30 mouse cellular contexts compared by ENCODE assay signal in the genomic region with DNA sequence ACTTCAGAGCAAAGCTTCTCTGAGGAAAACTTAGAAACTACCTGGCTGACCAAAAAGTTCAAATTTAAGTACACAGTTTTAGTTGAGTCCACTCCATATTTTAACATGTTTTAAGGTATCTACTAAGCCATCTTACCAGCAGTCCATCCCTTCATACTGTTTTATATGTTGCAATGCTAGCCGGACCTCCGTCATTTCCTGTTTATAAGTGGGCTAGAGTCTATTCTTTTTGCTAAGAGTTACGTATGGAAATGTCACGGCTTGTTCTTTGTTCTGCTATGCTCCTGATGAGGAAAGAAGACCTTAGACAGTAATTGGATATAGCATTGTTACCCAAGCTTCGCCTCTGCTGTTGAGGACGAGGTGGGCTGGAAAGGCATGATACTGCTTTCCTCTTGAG.
"Had no signal": no experiment of that assay in that cellular context is flagged by ENCODE, and none has a peak within 500 bp of the region (broad histone marks: within the 10 kb centered on the region; RNA-seq: fewer than 3 reads in every experiment).

No protein-coding gene starts in this region.

- H3K27me3 ChIP-seq: limb, embryonic 12.5 days; limb, embryonic 13.5 days; limb, embryonic 15.5 days; liver, embryonic 12.5 days; liver, embryonic 13.5 days; liver, embryonic 15.5 days; lung, embryonic 15.5 days; megakaryocyte, embryonic 14.5 days; midbrain, embryonic 12.5 days; midbrain, embryonic 13.5 days; midbrain, embryonic 15.5 days had no signal

- DNase-seq: left cerebral cortex, postnatal 4 days; liver; liver, embryonic 13.5 days; liver, postnatal 0 days; lung, adult 18-20 months; lung, adult 2 months; lung, embryonic 14.5 days; lung, postnatal 10 days; lung, postnatal 14 days; lung, postnatal 36 days; midbrain, embryonic 14.5 days had no signal

- H3K9ac ChIP-seq: limb, embryonic 12.5 days; limb, embryonic 13.5 days; limb, embryonic 15.5 days; liver, embryonic 12.5 days; liver, embryonic 13.5 days; liver, embryonic 14.5 days; liver, embryonic 15.5 days; liver, postnatal 0 days; lung, embryonic 14.5 days; lung, embryonic 15.5 days; midbrain, embryonic 12.5 days; midbrain, embryonic 13.5 days; midbrain, embryonic 15.5 days had no signal

- ATAC-seq: liver, embryonic 12.5 days; liver, postnatal 0 days; midbrain, embryonic 13.5 days; midbrain, embryonic 15.5 days; midbrain, embryonic 16.5 days had no signal

- H3K4me2 ChIP-seq: limb, embryonic 12.5 days; limb, embryonic 13.5 days; limb, embryonic 15.5 days; liver, embryonic 11.5 days; liver, embryonic 12.5 days; liver, embryonic 13.5 days; liver, embryonic 15.5 days; lung, embryonic 14.5 days; lung, embryonic 15.5 days; midbrain, embryonic 11.5 days; midbrain, embryonic 12.5 days; midbrain, embryonic 13.5 days; midbrain, embryonic 15.5 days had no signal

- H3K27ac ChIP-seq: left cerebral cortex, adult 2 months; limb, embryonic 10.5 days; limb, embryonic 12.5 days; limb, embryonic 13.5 days; limb, embryonic 15.5 days; liver, embryonic 12.5 days; liver, embryonic 13.5 days; liver, embryonic 14.5 days; liver, embryonic 15.5 days; lung, embryonic 15.5 days; macrophage; midbrain, embryonic 10.5 days; midbrain, embryonic 12.5 days; midbrain, embryonic 13.5 days; midbrain, embryonic 15.5 days had no signal

- H3K9me3 ChIP-seq: limb, embryonic 10.5 days; limb, embryonic 12.5 days; limb, embryonic 13.5 days; limb, embryonic 15.5 days; liver, embryonic 12.5 days; liver, embryonic 13.5 days; liver, embryonic 15.5 days; lung, embryonic 15.5 days; megakaryocyte, embryonic 14.5 days; midbrain, embryonic 10.5 days; midbrain, embryonic 12.5 days; midbrain, embryonic 13.5 days; midbrain, embryonic 15.5 days had no signal

- H3K4me3 ChIP-seq: left cerebral cortex, adult 2 months; limb, embryonic 10.5 days; limb, embryonic 12.5 days; limb, embryonic 13.5 days; limb, embryonic 15.5 days; liver, embryonic 12.5 days; liver, embryonic 13.5 days; liver, embryonic 15.5 days; lung, embryonic 15.5 days; megakaryocyte, embryonic 14.5 days; midbrain, embryonic 10.5 days; midbrain, embryonic 12.5 days; midbrain, embryonic 13.5 days; midbrain, embryonic 15.5 days; myocyte had no signal

- H3K4me1 ChIP-seq: limb, embryonic 10.5 days; limb, embryonic 12.5 days; limb, embryonic 13.5 days; limb, embryonic 15.5 days; liver, embryonic 12.5 days; liver, embryonic 13.5 days; liver, embryonic 15.5 days; lung, embryonic 15.5 days; midbrain, embryonic 10.5 days; midbrain, embryonic 12.5 days; midbrain, embryonic 13.5 days; midbrain, embryonic 15.5 days had no signal
